Mouse (Mus musculus) hindbrain, embryonic 13.5 days (tissue): ENCODE data around the gene Cstad. TPM values are rescaled to one million over a fixed set of nuclear protein-coding genes. Genes with fewer than 3 reads are reported as not detected.

ENCODE experiments used
- ATAC-seq: fragments of 200-750 bp; cut with Nextera tagmentation; 2 replicates; pipeline ENCODE4 v1.8.0; 2017; ENCODE audit warnings: moderate TSS enrichment; ENCODE audit not compliant: low FRiP score
- H3K27ac ChIP-seq: fragments of 300-500 bp; sonication (generic); 2 replicates; pipeline ENCODE4 v1.5.1; 2015; ENCODE audit warnings: inconsistent platforms, mild to moderate bottlenecking, moderate library complexity
- H3K27me3 ChIP-seq: fragments of 300-500 bp; sonication (generic); 2 replicates; pipeline ENCODE4 v1.6.1; 2015; ENCODE audit warnings: mild to moderate bottlenecking, inconsistent platforms
- H3K36me3 ChIP-seq: fragments of 300-500 bp; sonication (generic); 2 replicates; pipeline ENCODE4 v1.6.1; 2015; ENCODE audit warnings: mild to moderate bottlenecking, inconsistent platforms
- H3K4me1 ChIP-seq: fragments of 300-500 bp; sonication (generic); replicated peaks from 2 replicates; pipeline ENCODE4 v1.6.1; 2015; ENCODE audit warnings: inconsistent platforms
- H3K4me2 ChIP-seq: fragments of 300-500 bp; sonication (generic); 2 replicates; pipeline ENCODE4 v1.6.1; 2015; ENCODE audit warnings: inconsistent platforms, mild to moderate bottlenecking, moderate library complexity
- H3K4me3 ChIP-seq: fragments of 300-500 bp; sonication (generic); 2 replicates; pipeline ENCODE4 v1.5.1; 2015; ENCODE audit warnings: mild to moderate bottlenecking, inconsistent platforms
- H3K9ac ChIP-seq: fragments of 300-500 bp; sonication (generic); 2 replicates; pipeline ENCODE4 v1.6.1; 2015; ENCODE audit warnings: mild to moderate bottlenecking, inconsistent platforms
- H3K9me3 ChIP-seq: fragments of 300-500 bp; sonication (generic); 2 replicates; pipeline ENCODE4 v1.6.1; 2016; ENCODE audit warnings: inconsistent platforms
- WGBS: fragments of 180-500 bp; shearing (Covaris S2); methylation state at CpG from one replicate; pipeline ENCODE4 v1.1.7; 2015; 5-methylcytosine and 5-hydroxymethylcytosine counted together
- polyA plus RNA-seq: library from polyadenylated mRNA; unstranded; fragments of >200 nt; fragmentation: Nextera tagmentation; extraction: Ambion mirVana; gene quantifications from 2 replicates; pipeline ENCODE4 v1.2.1, GENCODE M21; 2015

The Cstad gene
- polyA plus RNA-seq, result 0.77 and 0.83 TPM in 2 replicates

DNA sequence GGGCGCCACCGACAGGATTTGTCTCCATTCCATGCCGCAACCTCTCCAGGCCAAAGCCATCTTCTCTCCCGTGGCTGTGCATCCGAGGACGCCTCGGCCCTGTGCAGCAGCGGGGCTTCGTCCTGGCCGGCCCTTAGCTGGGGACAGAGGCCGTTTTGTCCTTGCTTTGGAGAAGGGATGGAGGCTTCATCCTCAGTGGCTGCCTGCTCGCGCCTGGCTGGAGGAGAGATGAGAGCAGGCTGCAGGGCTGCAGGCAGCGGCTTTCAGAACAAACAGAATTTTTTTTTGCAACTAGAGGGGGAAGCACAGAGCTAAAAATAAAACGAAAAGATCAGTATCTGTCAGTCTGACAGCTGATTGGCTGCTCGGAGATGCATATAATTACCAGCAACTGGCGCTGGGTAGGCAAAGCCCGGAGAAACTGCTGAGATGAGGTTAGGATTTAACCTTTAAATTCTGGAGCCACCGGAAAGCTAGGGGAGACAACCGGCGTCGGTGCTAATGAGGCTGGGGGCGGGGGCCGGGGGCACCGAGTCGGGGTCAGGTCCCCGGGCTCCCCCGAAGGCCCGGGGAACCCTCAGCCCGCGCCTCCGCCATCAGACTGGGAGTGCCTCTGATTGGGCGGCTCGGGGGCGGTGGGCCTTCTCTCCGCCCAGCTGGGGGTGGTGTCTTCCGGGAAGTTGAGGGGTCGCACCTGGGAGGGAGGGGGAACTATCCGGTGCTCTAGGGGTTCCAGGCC lies at the start of gene Cstad:
Gene Cstad (plus strand): TSS at position 400 of the 739 bp plus-strand sequence.
- Histone ChIP-seq H3K4me1 (peaks cover 35% of the 10 kb centered on the region), H3K9ac (peak within 1 kb of the TSS; percentile 81), H3K27me3 (no peaks in the 10 kb centered on the region), H3K36me3 (no peaks in the 10 kb centered on the region), H3K27ac (peak within 1 kb of the TSS; percentile 99), H3K4me3 (peak within 1 kb of the TSS; percentile 50), H3K9me3 (no peaks in the 10 kb centered on the region), H3K4me2 (peak within 1 kb of the TSS; percentile 62)
- under 1% methylated on average over 35 of the region's 39 CpGs for WGBS
- peak; percentile 54 for ATAC-seq

GRCm38 (mm10) chr2:30545706-30546105 lies 49.1 kb upstream of the Cstad start:
- no peak for ATAC-seq
- Histone ChIP-seq H3K9ac (peak overlapping the region; percentile 55), H3K27ac (peak overlapping the region; percentile 84), H3K4me2 (peak overlapping the region; percentile 44), H3K4me3 (peak overlapping the region; percentile 24; the same call in 1 of the 2 replicates), H3K4me1 (peaks cover 53% of the 10 kb centered on the region), H3K9me3 (no peaks in the 10 kb centered on the region), H3K36me3 (no peaks in the 10 kb centered on the region), H3K27me3 (no peaks in the 10 kb centered on the region)
- 45% methylated on average over 7 of the region's 7 CpGs for WGBS

DNA sequence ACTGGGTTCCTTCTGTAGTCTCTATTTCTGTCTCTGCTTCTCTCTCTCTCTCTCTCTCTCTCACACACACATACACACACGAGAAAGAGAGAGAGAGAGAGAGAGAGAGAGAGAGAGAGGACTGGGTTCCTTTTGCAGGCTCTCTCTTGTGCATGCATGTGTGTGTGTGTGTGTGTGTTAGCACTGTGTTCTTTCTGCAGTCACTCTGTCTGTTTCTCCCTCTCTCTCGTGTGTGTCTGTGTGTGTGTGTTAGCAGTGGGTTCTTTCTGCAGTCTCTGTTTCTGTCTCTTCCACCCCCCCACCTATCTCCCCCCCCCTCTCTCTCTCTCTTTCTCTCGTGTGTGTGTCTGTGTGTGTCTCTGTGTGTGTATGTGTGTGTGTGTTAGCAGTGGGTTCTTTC lies 48.6 kb upstream of the Cstad start:
- H3K4me3 ChIP-seq, result no peak overlapping the region
- H3K9me3 ChIP-seq, result no peaks in the 10 kb centered on the region
- H3K36me3 ChIP-seq, result no peaks in the 10 kb centered on the region
- H3K27me3 ChIP-seq, result no peaks in the 10 kb centered on the region
- peaks cover 50% of the 10 kb centered on the region for H3K4me1 ChIP-seq
- no peak overlapping the region; the same call in 1 of the 2 replicates for H3K9ac ChIP-seq
- WGBS, result 9% methylated on average over 2 of the region's 3 CpGs
- H3K4me2 ChIP-seq, result no peak overlapping the region
- ATAC-seq, result no peak
- peak overlapping the region; percentile 84 for H3K27ac ChIP-seq

DNA sequence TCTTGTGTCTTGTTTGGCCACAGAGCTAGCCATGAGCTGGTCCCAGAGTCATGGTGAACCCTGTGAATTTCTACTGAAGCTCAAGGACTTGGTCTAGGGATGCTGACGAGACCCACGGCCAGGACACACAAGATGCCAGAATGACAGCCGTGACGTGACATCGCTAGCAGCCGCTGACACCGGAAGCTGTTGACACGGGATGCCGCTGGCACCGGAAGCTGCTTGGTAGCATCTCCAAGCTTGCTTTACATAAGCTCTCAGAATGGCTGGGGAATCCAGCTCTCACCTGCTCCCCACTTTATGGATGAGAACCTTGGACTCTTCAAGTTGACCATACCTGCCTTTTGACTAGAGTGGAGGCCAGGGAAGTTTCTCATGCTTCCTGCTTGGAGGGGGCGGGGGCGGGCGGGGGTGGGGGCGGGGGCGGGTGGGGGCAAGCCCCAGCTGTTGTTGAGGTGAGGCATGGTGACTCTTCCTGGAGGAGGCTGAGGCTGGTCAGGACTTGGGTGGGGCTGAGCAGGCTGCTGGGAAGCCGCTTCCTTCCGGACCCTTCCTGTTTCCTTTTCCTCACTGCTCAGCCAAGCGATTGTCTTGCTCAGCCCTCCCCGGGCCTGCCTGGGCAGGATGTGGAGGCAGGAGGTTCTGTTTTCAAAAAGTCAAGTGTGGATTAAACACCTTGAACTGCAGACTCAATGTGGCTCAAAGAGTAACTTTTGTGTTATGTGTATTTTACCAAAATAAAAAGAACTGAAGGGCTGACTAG lies 47.2 kb upstream of the Cstad start:
- Histone ChIP-seq H3K27me3 (no peaks in the 10 kb centered on the region), H3K36me3 (no peaks in the 10 kb centered on the region), H3K27ac (peak overlapping the region; percentile 30; the same call in 1 of the 2 replicates), H3K9ac (no peak overlapping the region), H3K4me3 (no peak overlapping the region), H3K4me2 (no peak overlapping the region), H3K4me1 (peaks cover 39% of the 10 kb centered on the region), H3K9me3 (no peaks in the 10 kb centered on the region)
- WGBS, result 81% methylated on average over 19 of the region's 19 CpGs
- no peak for ATAC-seq

DNA sequence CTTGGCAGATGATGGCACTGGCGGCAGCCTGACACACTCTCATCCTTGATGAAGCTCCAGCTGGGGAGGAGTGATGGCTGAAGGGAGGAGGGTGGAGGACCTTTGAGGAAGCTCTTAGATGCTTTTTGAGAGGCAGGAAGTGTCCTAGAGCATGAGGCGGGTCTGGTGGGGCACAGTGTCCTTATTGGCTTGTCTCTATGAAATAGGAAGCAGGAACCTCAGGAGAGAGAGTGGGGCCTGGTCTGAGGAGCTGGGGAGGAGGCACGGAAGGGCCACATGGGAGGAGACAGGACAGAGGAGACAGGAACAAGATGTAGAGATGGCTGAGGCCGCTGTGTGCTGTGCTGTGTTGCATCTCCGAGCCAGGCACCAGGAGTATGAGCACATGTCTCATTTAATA lies 43.3 kb upstream of the Cstad start:
- no peak for ATAC-seq
- WGBS, result 78% methylated on average over 5 of the region's 5 CpGs
- peaks cover 19% of the 10 kb centered on the region for H3K4me1 ChIP-seq
- H3K4me3 ChIP-seq, result no peak overlapping the region
- H3K9ac ChIP-seq, result no peak overlapping the region
- no peaks in the 10 kb centered on the region for H3K36me3 ChIP-seq
- no peak overlapping the region for H3K4me2 ChIP-seq
- H3K27ac ChIP-seq, result no peak overlapping the region
- no peaks in the 10 kb centered on the region for H3K27me3 ChIP-seq
- H3K9me3 ChIP-seq, result no peaks in the 10 kb centered on the region

GRCm38 (mm10) chr2:30553851-30554540 lies 40.8 kb upstream of the Cstad start:
- peak overlapping the region; percentile 16; the same call in 1 of the 2 replicates for H3K4me3 ChIP-seq
- H3K9me3 ChIP-seq, result no peaks in the 10 kb centered on the region
- ATAC-seq, result peak; percentile 91
- H3K9ac ChIP-seq, result peak overlapping the region; percentile 43; the same call in 1 of the 2 replicates
- no peaks in the 10 kb centered on the region for H3K36me3 ChIP-seq
- WGBS, result 50% methylated on average over 7 of the region's 7 CpGs
- H3K4me1 ChIP-seq, result peaks cover 10% of the 10 kb centered on the region
- peak overlapping the region; percentile 43 for H3K4me2 ChIP-seq
- H3K27ac ChIP-seq, result peak overlapping the region; percentile 48; the same call in 1 of the 2 replicates
- no peaks in the 10 kb centered on the region for H3K27me3 ChIP-seq

GRCm38 (mm10) chr2:30555257-30555656 lies 39.6 kb upstream of the Cstad start:
- no peak overlapping the region for H3K27ac ChIP-seq
- H3K27me3 ChIP-seq, result no peaks in the 10 kb centered on the region
- H3K4me2 ChIP-seq, result no peak overlapping the region
- no peak overlapping the region for H3K4me3 ChIP-seq
- H3K4me1 ChIP-seq, result peaks cover 10% of the 10 kb centered on the region
- no peak for ATAC-seq
- 83% methylated on average over 9 of the region's 9 CpGs for WGBS
- H3K9ac ChIP-seq, result no peak overlapping the region
- H3K36me3 ChIP-seq, result no peaks in the 10 kb centered on the region
- no peaks in the 10 kb centered on the region for H3K9me3 ChIP-seq

- no peak overlapping the region for H3K4me3 ChIP-seq
- H3K27ac ChIP-seq, result no peak overlapping the region
- H3K9me3 ChIP-seq, result no peaks in the 10 kb centered on the region
- 77% methylated on average over 5 of the region's 5 CpGs for WGBS
- no peaks in the 10 kb centered on the region for H3K36me3 ChIP-seq
- no peak overlapping the region for H3K9ac ChIP-seq
- peaks cover 10% of the 10 kb centered on the region for H3K4me1 ChIP-seq
- no peaks in the 10 kb centered on the region for H3K27me3 ChIP-seq
- ATAC-seq, result no peak
- no peak overlapping the region for H3K4me2 ChIP-seq
These were observed 38.3 kb upstream of the Cstad start for GRCm38 (mm10) chr2:30556495-30556894.

GRCm38 (mm10) chr2:30559552-30559951 lies 35.3 kb upstream of the Cstad start:
- Histone ChIP-seq H3K9ac (no peak overlapping the region), H3K4me2 (no peak overlapping the region), H3K27ac (no peak overlapping the region), H3K36me3 (no peaks in the 10 kb centered on the region), H3K4me1 (0 out of 2 replicates have a peak, but pooled peaks cover 3% of the 10 kb centered on the region), H3K4me3 (no peak overlapping the region), H3K9me3 (no peaks in the 10 kb centered on the region), H3K27me3 (no peaks in the 10 kb centered on the region)
- no peak for ATAC-seq
- 95% methylated on average over 1 of the region's 1 CpGs for WGBS

DNA sequence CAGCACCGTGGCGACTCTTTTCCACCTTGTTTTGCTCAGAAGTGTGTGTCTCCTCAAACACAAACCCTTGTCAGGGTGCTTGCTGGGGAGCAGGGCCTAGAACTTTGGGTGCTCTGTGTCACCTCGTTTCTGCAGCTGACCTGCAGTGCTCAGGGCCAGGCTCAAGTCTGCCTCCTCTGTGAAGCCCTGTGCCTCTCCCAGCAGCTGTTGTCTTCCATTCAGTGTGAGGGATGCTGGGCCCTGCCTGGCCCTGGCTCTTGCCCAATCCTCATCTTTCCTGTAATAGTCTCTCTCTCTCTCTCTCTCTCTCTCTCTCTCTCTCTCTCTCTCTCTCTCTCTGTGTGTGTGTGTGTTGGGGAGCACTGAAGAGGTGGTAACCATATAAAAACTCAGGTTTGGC lies 32.3 kb upstream of the Cstad start:
- H3K4me3 ChIP-seq, result no peak overlapping the region
- H3K27ac ChIP-seq, result no peak overlapping the region
- no peaks in the 10 kb centered on the region for H3K27me3 ChIP-seq
- 0 out of 2 replicates have a peak, but pooled peaks cover 8% of the 10 kb centered on the region for H3K4me1 ChIP-seq
- H3K4me2 ChIP-seq, result no peak overlapping the region
- WGBS, result 82% methylated on average over 3 of the region's 3 CpGs
- no peaks in the 10 kb centered on the region for H3K36me3 ChIP-seq
- H3K9me3 ChIP-seq, result no peaks in the 10 kb centered on the region
- no peak overlapping the region for H3K9ac ChIP-seq
- ATAC-seq, result no peak

- no peaks in the 10 kb centered on the region for H3K9me3 ChIP-seq
- no peak overlapping the region for H3K27ac ChIP-seq
- H3K4me1 ChIP-seq, result 0 out of 2 replicates have a peak, but pooled peaks cover 9% of the 10 kb centered on the region
- no peak overlapping the region for H3K4me3 ChIP-seq
- ATAC-seq, result no peak
- no peak overlapping the region for H3K9ac ChIP-seq
- no peaks in the 10 kb centered on the region for H3K27me3 ChIP-seq
- no peaks in the 10 kb centered on the region for H3K36me3 ChIP-seq
- H3K4me2 ChIP-seq, result no peak overlapping the region
- 89% methylated on average over 4 of the region's 4 CpGs for WGBS
These were observed 23.2 kb upstream of the Cstad start for GRCm38 (mm10) chr2:30571647-30572046.

DNA sequence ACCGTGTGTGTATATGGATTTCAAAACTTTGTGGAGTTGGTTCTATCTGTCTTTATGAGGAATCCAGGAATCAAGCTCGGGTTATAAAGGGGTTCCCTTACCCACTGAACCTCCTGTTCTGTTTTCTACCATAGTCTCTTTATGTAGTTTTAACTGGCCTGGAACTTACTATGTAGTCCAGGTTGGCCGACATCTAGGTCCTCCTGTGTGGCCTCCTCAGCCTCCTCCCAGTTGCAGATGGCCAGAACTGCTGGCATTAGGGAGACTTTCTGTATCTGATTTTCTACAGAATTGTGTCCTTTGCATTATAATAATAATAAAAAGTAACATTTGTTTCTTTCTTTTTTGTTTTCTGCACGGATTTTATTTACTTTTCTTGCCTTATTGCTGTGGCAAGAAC lies 21.3 kb upstream of the Cstad start:
- Histone ChIP-seq H3K4me1 (no peaks in the 10 kb centered on the region), H3K9me3 (no peaks in the 10 kb centered on the region), H3K4me2 (no peak overlapping the region), H3K4me3 (no peak overlapping the region), H3K27ac (no peak overlapping the region), H3K36me3 (no peaks in the 10 kb centered on the region), H3K27me3 (no peaks in the 10 kb centered on the region), H3K9ac (no peak overlapping the region)
- no peak for ATAC-seq
- 88% methylated on average over 4 of the region's 4 CpGs for WGBS
